Mouse (Mus musculus) forelimb bud, embryonic 11.5 days (tissue): ENCODE results near the gene Slc15a1.

Source experiments
- DNase-seq: peaks from one replicate; pipeline ENCODE4 v3.0.0-alpha.2; 2012; ENCODE audit warnings: low read depth, low spot score

Gene Slc15a1

DNA sequence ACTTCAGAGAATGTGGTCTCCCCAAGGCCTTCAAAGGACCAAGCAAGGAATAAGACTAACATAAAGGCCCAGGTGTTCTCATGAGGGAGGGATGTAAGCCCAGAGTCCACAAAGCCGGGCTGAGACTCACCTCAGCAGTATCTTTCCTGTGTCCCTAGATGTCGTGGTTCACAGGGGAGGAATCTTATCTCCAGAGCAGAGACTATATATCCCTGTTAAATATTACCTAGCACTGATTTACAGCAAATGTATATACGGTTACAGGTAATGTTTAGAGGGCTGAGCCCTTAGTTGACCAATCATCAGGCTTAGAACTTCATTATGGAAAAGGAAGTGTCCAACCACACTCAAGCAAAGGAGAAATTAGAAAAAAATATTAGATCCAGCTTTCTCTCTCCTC is 11.3 kb downstream of the Slc15a1 start:
- DNase-seq: no peak

DNA sequence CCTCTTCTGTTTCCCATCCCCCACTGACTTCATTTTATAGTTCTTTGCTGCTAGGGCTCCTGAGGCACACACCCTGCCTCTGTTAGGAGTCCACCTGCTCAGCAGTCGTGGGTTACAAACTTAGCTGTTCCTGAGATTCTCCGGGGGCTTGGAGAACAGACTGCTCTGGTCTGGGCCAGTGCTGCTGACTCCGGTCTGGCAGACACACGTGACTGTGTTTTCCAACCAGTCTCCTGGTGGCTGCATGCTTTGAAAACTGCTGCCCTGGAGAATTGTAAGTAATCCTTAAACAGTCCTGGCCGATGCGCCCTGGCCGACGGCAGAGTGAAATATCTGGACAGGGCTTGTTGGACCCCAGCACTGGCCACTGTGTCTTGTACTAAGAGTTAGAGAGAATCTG is 12.7 kb downstream of the Slc15a1 start:
- DNase-seq: no peak

DNA sequence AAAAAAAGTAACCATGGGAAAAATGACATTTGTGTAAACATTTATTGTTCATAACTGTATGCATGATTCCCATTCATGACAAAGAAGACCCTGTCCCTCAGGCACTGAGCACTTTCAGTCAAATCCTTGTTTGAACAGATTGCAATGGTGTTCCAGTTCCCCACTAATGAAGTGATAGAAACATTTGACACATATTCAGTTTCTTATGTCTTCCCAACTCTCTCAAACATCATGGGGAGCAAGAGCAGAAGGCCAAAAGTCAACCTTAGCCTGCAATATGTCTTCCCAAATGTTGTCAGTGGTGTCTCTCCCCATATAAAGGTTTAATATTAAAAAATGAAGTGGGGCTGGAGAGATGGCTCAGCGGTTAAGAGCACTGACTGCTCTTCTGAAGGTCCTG is 19.3 kb downstream of the Slc15a1 start:
- DNase-seq: no peak

DNA sequence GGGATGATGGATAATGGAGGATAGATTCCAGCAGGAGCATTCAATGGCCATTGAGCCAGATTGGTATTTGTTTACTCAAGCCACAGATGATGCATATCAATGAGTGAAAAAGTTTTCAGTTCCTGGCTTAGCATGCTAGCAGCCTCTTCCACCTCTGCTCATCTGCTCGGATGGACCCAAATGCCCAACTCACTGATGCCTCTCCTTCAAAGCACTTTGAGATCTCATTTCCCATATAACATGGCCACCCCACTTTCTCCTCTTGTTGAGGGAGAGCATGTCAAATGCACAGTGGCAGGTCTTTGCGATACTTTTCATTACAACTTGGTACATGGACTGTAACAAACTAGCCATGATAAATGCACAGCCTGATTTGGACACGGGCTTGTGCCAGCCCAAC is 20.6 kb downstream of the Slc15a1 start:
- DNase-seq: no peak

DNA sequence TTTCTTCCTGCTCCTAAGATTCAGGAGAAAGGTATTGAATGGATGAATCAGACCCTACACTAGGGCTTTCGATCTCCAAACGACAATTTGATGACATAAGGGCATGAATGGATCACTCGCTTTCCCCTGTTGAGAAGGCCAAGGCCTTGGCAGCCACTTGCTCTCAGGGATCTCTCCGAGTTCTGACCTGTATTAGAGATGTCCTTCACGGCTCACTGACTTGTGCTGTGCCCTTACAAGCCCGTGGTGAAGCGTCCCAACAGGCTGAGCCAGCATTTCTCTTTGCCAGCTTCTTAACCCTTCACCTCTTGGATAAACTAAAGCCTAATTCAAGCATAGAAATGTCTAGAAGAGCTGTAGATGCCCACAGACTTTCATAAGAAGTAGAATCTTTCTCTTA is 22.9 kb downstream of the Slc15a1 start:
- no peak for DNase-seq

DNA sequence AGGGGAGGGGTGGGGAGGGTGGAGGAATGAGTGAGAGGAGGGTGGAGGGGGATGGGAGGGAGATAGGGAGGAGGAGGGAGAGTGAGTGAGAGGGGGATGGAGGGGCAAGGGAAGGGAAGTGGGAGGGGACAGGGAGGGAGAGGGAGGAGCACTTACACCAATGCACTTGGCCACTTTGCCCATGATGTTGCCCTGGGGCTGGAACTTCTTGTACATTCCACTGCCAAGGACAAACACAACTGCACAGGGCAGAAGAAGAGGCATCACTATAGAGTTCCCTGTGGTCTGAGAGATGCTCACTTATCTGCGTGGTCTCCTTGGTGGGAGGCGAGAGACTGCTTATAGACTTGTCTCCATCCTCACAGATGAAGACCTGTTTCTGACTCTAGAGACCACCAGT is 23.5 kb downstream of the Slc15a1 start:
- DNase-seq: no peak

DNA sequence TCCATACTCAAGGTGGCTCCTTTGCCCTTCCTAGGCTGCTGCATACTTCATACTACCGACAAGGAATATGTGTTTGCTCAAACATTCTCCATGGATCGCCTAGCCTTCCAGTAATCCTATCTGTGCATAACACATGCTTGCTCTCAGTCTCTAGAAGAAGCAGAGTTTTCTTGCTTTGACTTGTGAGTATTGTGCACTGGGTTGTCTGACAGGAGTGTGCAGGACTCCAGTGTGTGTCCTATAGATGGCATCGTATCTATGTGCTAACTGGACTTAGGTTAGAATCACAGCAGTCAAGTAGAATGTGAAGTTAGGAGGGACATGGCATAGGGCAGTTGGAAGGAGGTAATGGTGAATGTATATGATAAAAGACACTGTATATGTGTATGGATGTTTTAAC is 26.0 kb downstream of the Slc15a1 start:
- no peak for DNase-seq

DNA sequence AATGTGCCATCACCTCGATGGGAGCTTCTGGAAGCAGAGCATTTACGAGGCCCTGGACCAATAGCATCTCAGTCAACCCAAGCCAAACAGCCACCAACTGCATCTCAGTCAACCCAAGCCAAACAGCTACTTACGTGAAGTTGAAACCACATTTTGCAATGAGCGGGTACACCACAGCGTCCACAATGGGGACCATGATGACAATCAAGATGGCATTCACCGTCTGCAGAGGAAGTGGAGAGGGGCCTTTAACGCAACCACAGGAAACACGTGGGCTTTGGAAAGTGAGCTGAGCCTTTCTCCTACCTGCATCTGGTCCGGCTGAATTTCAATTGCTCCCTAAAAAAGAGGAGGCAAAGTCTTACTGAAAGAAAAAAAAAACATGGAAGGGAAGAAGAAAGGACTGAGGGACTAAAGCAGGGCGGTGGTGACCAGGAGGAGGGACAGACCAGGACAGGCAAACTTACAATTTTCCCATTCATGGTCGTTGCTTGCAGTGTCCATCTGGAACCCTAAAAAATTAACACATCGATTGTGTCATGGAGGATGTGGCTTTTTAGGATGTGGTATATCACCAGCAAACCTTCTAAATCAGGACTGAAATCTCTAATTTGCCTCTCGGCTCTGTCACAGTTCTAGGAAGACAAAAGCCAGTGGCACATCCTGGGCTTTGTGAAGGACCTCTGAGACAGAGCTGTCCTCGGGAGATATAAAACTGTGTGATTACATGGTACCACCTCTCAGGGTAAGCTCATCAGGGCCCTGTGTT is 26.9 kb downstream of the Slc15a1 start:
- no peak for DNase-seq

DNA sequence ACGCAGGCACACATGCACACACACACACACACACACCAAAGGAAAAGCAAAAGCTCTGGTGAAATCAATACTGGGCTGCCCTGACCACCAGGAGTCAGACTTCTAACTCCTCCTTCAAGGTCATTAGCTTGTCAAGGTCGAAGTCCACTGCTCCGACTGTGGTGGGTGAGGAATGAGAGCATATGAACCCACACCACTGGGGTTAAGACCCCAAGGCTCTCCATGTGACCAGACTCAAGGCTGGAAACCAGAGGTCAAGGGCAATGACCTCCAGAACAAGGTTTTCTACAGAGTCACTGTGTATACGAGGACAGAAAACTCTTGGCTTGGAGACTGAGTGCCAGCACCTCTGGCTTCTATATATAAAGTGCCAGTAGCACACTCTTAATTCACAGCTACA is 31.2 kb downstream of the Slc15a1 start:
- no peak for DNase-seq

DNA sequence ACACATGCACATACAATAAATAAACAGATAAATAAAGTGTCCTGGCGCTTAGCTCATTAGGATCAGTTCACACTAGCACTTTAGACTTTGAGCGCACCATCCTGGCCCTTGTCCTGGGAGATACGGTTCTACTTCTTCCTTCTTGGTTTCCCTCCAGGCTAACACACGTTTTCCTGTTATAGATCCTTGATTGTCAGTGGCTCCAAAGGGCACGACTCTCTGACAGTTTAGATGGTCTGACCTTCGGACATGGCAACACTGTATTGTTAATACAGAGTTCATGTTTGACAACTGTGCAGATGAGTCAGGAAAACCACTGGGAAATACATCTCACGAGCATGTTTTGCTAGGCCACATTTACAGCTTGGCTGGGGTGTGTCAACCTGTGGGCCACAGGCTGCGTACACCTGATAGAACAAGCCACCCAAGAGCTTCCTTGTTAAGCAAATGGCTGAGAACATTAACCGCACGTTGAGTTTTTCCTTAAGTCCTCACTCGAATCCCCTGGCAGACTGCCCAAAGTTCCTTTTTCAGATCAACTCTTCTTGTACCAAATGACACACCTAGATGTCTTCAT is 33.4 kb downstream of the Slc15a1 start:
- DNase-seq: no peak

DNA sequence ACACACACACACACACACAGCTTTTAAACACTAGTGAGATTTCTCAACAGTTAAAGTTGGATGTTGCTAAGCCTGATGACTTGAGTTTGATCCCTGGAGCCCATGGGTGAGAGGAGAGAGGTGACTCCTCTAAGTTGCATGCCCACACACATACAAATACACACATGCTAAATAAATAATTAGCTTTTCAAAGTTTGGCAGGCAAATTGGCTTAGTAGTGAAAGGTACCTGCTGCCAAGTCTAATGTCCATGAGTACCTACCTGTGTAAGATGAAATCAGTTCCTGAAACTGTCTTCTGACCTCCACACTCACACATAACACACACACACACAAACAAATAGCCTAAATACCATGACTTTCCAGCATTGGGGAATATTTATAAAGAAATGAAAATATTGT is 35.5 kb downstream of the Slc15a1 start:
- no peak for DNase-seq

DNA sequence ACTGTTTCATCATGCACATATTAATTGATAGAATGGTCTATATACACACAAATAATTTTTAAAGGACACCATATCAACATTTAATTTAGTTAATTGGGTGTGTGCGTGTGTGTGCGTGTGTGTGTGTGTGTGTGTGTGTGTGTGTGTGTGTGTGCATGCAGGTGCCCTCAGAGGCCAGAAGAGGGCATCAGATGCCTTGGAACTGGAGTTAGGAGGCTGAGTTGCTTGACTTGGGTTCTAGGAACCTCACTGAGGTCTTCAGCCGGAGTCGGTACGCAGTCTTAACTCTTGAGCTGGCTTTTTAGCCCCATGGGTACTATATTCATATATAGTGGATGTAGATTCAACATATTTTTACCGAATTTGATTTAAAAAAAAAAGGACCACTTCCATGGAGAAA is 37.4 kb downstream of the Slc15a1 start:
- DNase-seq: no peak

DNA sequence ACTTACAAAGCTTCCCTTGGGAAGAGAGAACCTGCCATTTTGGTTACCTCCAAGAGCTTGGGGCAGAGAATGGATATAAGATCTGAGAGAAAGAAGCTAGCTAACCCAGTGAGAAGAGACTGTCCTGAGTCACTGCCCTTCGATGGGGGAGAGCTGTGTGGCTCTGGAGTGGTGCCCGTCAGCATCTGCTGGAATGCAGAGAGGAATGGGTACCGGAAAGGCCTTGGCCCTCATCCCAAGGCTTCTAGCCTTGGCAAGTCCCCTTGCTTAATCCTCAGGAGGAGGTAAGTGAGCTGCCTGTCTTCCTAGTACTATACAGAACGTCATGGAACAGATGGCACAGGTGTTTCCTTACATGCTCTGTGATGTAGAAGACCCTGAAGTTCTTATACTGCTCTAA is 38.6 kb downstream of the Slc15a1 start:
- no peak for DNase-seq

DNA sequence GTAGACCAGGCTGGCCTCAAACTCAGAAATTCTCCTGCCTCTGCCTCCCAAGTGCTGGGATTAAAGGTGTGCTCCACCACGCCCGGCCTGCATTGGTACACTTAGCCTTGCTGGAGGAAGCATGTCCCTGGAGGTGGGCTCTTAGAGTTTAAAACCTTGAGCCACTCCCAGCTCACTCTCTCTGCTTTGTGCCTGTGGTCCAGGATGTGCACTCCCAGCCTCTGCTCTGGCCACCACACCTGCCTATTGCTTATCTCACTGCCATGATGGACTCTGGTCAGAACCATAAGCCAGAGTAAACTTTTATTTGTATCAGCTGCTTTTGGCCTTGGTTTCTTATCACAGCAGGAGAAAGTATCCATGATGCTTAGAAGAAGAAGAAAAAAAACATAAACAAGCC is 40.7 kb downstream of the Slc15a1 start:
- DNase-seq: no peak

DNA sequence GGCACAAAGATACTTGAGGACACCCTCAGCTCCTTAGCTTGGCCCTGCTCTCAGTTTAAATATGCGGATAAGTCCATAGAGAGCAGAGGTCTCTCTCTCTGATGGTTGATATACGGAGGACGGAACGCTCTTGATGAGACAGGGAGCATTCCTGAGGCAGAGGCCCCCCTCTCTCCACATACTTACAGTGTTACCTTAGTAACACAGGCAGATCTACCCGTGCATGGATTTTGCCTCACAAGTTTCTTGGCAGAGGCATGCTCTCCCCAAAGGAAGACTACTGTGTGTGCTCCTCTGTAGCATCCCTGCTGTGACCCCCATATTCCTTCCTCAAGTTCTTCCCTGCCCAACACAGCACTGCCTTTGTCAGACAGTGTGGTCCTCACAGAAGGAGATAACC is 42.3 kb downstream of the Slc15a1 start:
- no peak for DNase-seq

DNA sequence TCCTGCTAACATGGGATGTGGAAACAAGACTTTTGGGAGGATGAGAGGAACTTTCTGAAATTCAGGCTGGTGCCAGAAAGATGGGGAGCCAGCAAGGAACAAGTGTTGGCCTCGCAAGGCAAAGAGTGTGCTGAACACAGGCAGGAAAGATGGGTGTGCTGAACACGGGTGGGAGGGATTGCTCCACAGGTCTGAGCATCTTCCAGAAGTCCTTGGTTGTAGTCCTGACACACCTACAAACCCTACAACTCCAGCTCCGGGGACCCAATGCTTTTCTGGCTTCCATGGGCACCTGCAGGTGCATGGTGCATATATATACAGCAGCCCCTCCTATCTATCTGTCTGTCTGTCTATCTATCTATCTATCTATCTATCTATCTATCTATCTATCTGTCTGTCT is 44.1 kb downstream of the Slc15a1 start:
- no peak for DNase-seq

DNA sequence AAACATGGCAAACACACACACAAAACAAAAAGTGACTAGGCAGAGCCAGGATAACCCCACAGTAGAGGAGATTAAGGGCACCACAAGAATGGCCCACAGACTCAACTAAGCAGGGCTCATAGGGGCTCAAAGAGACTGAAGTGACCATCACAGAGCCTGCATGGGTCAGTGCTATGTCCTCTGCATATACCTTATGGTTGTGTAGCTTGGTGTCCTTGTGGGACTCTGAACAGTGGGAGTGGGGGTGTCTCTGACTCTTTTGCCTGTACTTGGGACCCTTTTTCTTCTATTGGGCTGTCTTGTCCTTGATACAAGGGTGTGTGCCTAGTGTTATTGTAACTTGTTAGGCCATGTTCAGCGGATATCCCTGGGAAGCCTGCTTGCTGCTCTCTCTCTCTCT is 46.5 kb downstream of the Slc15a1 start:
- DNase-seq: no peak

DNA sequence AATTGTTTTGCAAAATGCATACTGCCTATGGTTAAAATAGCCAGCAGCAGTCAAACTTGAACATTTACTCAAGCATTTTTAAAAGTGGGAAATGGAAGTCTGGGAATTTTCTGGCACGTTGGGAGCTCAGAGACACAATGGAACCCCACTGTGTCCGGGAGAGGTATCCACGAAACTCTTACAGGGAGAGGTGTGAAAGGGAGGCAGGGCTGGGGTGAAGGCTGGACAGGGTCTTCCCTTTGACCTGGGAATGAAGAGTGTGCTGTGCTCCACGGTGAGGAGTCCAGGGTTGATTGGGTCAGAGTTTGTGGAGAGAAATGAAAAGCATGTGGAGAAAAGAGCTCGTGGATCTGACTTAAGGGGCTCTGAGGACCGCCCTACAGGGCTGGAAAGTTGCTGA is 47.5 kb downstream of the Slc15a1 start:
- DNase-seq: no peak

DNA sequence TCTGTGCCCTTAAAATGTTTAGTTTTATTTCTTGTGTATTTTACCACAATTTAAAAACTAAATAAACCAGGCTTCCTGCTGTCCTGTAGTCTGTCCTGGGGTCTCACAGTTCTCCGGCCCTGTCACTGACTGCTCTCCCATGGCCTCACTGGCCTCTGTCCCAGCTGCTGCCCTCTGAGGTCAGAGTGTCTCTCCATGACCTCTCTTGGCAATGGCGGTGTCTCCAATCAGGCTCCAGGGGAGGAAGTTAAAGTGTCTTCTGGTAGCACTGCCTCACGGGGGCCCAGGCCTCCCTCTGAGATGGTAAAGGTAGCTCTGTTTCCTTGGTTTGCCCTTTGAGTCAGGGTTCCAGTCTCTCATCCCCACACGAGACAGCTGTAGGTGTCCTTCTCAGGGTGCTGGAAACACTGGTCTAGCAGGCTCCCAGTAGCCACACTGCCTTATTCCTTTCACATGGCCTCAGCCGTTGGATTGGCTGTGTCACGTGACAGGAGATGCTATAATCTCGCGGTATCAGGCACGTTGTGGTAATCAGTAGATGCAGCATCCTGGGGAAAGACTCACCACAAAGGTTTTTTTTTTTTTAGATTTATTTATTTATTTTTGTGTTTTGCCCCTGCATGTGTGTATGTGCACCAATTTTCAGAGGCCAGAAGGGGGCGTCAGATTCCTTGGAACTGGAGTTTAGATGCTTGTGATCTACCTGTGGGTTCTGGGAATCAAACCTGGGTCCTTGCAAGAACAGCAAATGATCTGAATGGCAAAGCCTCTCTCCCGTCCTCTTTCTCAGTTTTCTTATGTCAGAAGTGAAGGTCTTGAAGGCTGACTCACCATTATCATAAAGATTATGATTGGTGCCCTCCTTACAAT is 48.4 kb downstream of the Slc15a1 start:
- no peak for DNase-seq

DNA sequence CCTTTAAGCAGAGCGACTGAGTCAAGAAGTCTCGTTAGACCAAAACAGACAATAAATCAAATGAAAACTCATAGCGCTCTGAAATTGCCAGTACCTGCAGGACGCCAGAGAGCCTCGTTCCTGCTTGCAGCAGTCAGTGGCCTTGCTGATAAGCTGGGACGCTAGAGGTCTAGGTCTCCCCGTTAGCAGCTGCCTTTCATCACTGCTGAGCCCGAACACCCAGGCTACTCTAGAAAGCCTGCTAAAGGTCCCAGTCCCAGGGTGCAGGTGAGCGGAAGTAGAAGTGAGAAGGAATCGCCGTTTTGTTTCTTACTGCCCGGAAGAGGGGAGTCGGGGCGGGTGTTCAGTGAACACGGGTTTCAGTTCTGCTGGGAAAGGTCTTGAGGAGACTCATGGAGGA is 49.1 kb downstream of the Slc15a1 start:
- DNase-seq: no peak

DNA sequence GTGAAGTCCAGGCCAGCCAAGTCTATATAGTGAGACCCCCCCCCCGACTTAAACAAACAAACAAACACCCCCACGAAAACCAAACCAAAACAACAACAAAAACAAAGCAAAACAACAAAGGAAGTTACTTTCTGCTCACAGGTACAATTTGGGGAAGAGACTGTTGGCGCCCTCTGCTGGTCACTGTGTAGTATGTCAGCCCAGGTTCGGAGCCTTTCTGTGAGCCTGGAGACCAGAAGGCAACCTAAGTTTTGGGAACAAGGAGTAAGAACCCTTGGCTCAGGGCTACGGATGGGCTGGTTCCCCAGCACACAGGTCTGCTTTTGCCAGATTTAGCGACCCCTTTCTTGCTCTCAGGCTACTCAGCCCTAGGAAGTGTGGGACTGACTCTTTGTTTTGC is 49.5 kb downstream of the Slc15a1 start:
- DNase-seq: peak; percentile 82

DNA sequence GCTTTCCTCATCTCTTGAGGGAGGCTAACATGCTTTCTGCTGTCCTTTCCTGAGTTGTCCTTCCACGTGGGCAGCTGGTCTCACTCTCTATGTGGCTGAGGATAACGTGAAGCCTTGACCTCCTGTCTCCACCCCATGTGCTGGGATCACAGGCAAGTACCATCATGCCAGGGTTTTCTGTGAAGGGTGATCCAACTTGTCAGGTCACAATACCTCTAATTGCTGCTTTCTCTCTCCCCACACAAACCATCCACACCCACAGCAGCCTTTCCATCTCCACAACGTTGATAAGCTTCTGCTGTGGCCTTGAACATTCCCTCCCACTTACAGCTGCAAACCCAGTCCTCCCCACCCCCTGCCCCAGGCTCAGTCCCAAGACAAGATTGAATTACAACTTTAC is 51.9 kb downstream of the Slc15a1 start:
- DNase-seq: no peak

DNA sequence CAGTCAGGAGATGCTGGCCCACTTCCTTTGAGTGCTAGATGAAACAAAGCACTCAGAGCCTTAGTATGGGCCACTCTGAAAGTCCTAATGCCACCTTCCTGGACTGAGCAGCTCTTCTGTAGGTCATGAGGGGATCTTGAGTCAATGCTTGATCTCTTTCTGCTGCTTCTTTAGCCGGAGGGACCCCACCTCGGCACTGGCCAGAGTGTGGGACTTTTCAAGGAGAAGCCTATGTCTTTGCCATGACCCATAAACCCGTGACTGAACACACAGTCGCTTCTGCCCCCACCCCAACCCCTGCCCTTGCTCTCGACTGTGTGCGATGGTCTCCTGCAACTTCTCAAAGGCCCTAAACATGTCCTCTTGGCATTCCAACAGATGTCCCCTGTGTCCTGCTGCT is 52.8 kb downstream of the Slc15a1 start:
- no peak for DNase-seq
